Comparison of ENCODE assay signal across 30 mouse cellular contexts in genomic region chr9:123801527-123801926, GRCm38 (mm10). TPM values are rescaled to one million over a fixed set of nuclear protein-coding genes. Genes with fewer than 3 reads are reported as not detected.
DNase-seq lines count a peak whose midpoint lies in the region; ATAC-seq and TF ChIP-seq lines count a peak whose summit lies in the region.
"Had no signal": no experiment of that assay in that cellular context is flagged by ENCODE, and none has a peak within 500 bp of the region (broad histone marks: within the 10 kb centered on the region; RNA-seq: fewer than 3 reads in every experiment).

No protein-coding gene starts in this region.

- 96% methylated on average over 1 of the region's 1 CpGs for WGBS in midbrain, embryonic 15.5 days

- TF ChIP-seq RAD21 in MEL (IDR thresholded peaks at IDR 0.05; ENCODE audit: low read depth, low read length): no peak

- no peaks in the 10 kb centered on the region for H3K9me3 ChIP-seq in MEL (replicated peaks; ENCODE audit: insufficient read depth, low read length)
- H3K9me3 ChIP-seq in megakaryocyte, embryonic 14.5 days: no peaks in the 10 kb centered on the region
- H3K9me3 ChIP-seq in midbrain, embryonic 15.5 days: no peaks in the 10 kb centered on the region
- H3K9me3 ChIP-seq: embryonic facial prominence, embryonic 10.5 days; embryonic facial prominence, embryonic 13.5 days; forebrain, embryonic 12.5 days; forebrain, embryonic 15.5 days; heart, embryonic 12.5 days; heart, embryonic 15.5 days; hindbrain, embryonic 10.5 days; hindbrain, embryonic 13.5 days had no signal

- 0 out of 2 replicates have a peak, but pooled peaks have one; percentile 47 for ATAC-seq in common myeloid progenitor, adult 5-6 weeks (replicated peaks; ENCODE audit: low read depth, poor library complexity, severe bottlenecking)
- ATAC-seq in midbrain, embryonic 15.5 days (replicated peaks): no peak
- ATAC-seq: forebrain, embryonic 15.5 days; hindbrain, postnatal 0 days; inflammation-experienced regulatory T-cells, adult 6 months had no signal

- no peak for TF ChIP-seq EP300 in MEL (IDR thresholded peaks at IDR 0.05; ENCODE audit: low read depth in 1 of 2, low read length in 2 of 2)

- no peaks in the 10 kb centered on the region for H3K27me3 ChIP-seq in MEL (ENCODE audit: control insufficient read depth in 1 of 2, insufficient read depth in 2 of 2, low read length in 2 of 2)
- H3K27me3 ChIP-seq in megakaryocyte, embryonic 14.5 days (replicated peaks): no peaks in the 10 kb centered on the region
- H3K27me3 ChIP-seq in midbrain, embryonic 15.5 days (replicated peaks): no peaks in the 10 kb centered on the region
- H3K27me3 ChIP-seq: embryonic facial prominence, embryonic 13.5 days; forebrain, embryonic 12.5 days; forebrain, embryonic 15.5 days; heart, embryonic 12.5 days; heart, embryonic 15.5 days; hindbrain, embryonic 13.5 days had no signal

- H3K4me3 ChIP-seq in MEL (ENCODE audit: control insufficient read depth in 1 of 2, insufficient read depth in 1 of 2, low read depth in 2 of 2, low read length in 2 of 2): no peak overlapping the region
- peak overlapping the region; percentile 28 for H3K4me3 ChIP-seq in megakaryocyte, embryonic 14.5 days (replicated peaks)
- no peak overlapping the region for H3K4me3 ChIP-seq in midbrain, embryonic 15.5 days
- H3K4me3 ChIP-seq: embryonic facial prominence, embryonic 10.5 days; embryonic facial prominence, embryonic 13.5 days; erythroblast, embryonic 14.5 days; forebrain, embryonic 12.5 days; forebrain, embryonic 15.5 days; heart, embryonic 12.5 days; heart, embryonic 15.5 days; hindbrain, embryonic 10.5 days; hindbrain, embryonic 13.5 days had no signal

- no peak overlapping the region for H3K4me2 ChIP-seq in midbrain, embryonic 15.5 days
- H3K4me2 ChIP-seq: embryonic facial prominence, embryonic 13.5 days; forebrain, embryonic 12.5 days; forebrain, embryonic 15.5 days; heart, embryonic 12.5 days; heart, embryonic 15.5 days; hindbrain, embryonic 13.5 days had no signal

- no peak overlapping the region for H3K9ac ChIP-seq in MEL (ENCODE audit: control insufficient read depth, low read depth, low read length, poor library complexity, severe bottlenecking)
- no peak overlapping the region for H3K9ac ChIP-seq in midbrain, embryonic 15.5 days
- H3K9ac ChIP-seq: embryonic facial prominence, embryonic 13.5 days; forebrain, embryonic 12.5 days; forebrain, embryonic 15.5 days; heart, embryonic 12.5 days; heart, embryonic 15.5 days; hindbrain, embryonic 13.5 days had no signal

- peak; percentile 36 for DNase-seq in MEL (ENCODE audit: low read depth, low spot score)
- DNase-seq in ovary, adult 18-20 months (ENCODE audit: low spot score): no peak
- no peak for DNase-seq in right cerebral cortex, adult 18-20 months
- DNase-seq: adrenal gland, adult 2 months; adrenal gland, postnatal 14 days; cerebellum, adult 11 months; cerebellum, adult 2 months; cerebellum, adult 9-11 months; cerebellum, postnatal 25 days; embryo, embryonic 11 days; gastrocnemius, postnatal 25 days; heart, postnatal 10 days; heart, postnatal 36 days had no signal

- TF ChIP-seq CTCF in MEL (IDR thresholded peaks at IDR 0.05 in 2 of 3, conservative IDR thresholded peaks at IDR 0.05 in 1 of 3; ENCODE audit: control insufficient read depth in 1 of 3, insufficient read depth in 1 of 3, low read depth in 2 of 3, low read length in 3 of 3, poor library complexity in 1 of 3, severe bottlenecking in 1 of 3): no peak

- no peaks in the 10 kb centered on the region for H3K79me2 ChIP-seq in MEL (ENCODE audit: control insufficient read depth, insufficient read depth, low read length, poor library complexity)

- no peak for TF ChIP-seq POLR2A in MEL (IDR thresholded peaks at IDR 0.05; ENCODE audit: control insufficient read depth in 1 of 2, insufficient read depth in 1 of 2, low read depth in 1 of 2, low read length in 2 of 2, poor library complexity in 1 of 2)

- no peak overlapping the region for H3K27ac ChIP-seq in MEL (ENCODE audit: control insufficient read depth, low read depth, low read length)
- no peak overlapping the region for H3K27ac ChIP-seq in midbrain, embryonic 15.5 days
- H3K27ac ChIP-seq: embryonic facial prominence, embryonic 10.5 days; embryonic facial prominence, embryonic 13.5 days; forebrain, embryonic 12.5 days; forebrain, embryonic 15.5 days; heart, embryonic 15.5 days; hindbrain, embryonic 10.5 days; hindbrain, embryonic 13.5 days; hindbrain, postnatal 0 days had no signal

- H3K4me1 ChIP-seq in MEL (ENCODE audit: control insufficient read depth in 1 of 2, insufficient read depth in 2 of 2, low read length in 2 of 2): peaks cover 0 to 5% of the 10 kb centered on the region in 2 experiments; a peak in 3 of 4 replicates
- peaks cover 28% of the 10 kb centered on the region for H3K4me1 ChIP-seq in megakaryocyte, embryonic 14.5 days
- H3K4me1 ChIP-seq in midbrain, embryonic 15.5 days: no peaks in the 10 kb centered on the region
- H3K4me1 ChIP-seq: embryonic facial prominence, embryonic 10.5 days; embryonic facial prominence, embryonic 13.5 days; forebrain, embryonic 12.5 days; forebrain, embryonic 15.5 days; heart, embryonic 12.5 days; heart, embryonic 15.5 days; hindbrain, embryonic 10.5 days; hindbrain, embryonic 13.5 days had no signal

- peaks cover 1 to 4% of the 10 kb centered on the region in 2 experiments; a peak in 2 of 4 replicates for H3K36me3 ChIP-seq in MEL (ENCODE audit: control insufficient read depth in 1 of 2, insufficient read depth in 2 of 2, low read length in 2 of 2)
- H3K36me3 ChIP-seq in megakaryocyte, embryonic 14.5 days (replicated peaks; ENCODE audit: low read length): peaks cover 98% of the 10 kb centered on the region
- H3K36me3 ChIP-seq in midbrain, embryonic 15.5 days (replicated peaks): peaks cover 6% of the 10 kb centered on the region; the same call in 1 of the 2 replicates
- H3K36me3 ChIP-seq: forebrain, embryonic 15.5 days had no signal

TF ChIP-seq in MEL, 35 proteins besides CTCF, POLR2A, EP300 and RAD21:
- no peak for TF ChIP-seq BHLHE40 (IDR thresholded peaks at IDR 0.05; ENCODE audit: borderline replicate concordance, low read depth, low read length)
- TF ChIP-seq SMC3 (IDR thresholded peaks at IDR 0.05; ENCODE audit: low read depth, low read length): no peak
- TF ChIP-seq USF2 (IDR thresholded peaks at IDR 0.05; ENCODE audit: borderline replicate concordance in 1 of 2, insufficient read depth in 1 of 2, low read depth in 1 of 2, low read length in 2 of 2): no peak
- TF ChIP-seq MAZ (IDR thresholded peaks at IDR 0.05; ENCODE audit: low read depth, low read length): no peak
- TF ChIP-seq MEF2A (IDR thresholded peaks at IDR 0.05; ENCODE audit: extremely low read depth, insufficient replicate concordance, low read depth, low read length, poor library complexity, severe bottlenecking): no peak
- TF ChIP-seq MXI1 (IDR thresholded peaks at IDR 0.05; ENCODE audit: low read depth, low read length): no peak
- TF ChIP-seq MYB (IDR thresholded peaks at IDR 0.05; ENCODE audit: low read depth, low read length): no peak
- TF ChIP-seq ZC3H11A (IDR thresholded peaks at IDR 0.05; ENCODE audit: low read depth, low read length): no peak
- no peak for TF ChIP-seq POLR2AphosphoS5 (IDR thresholded peaks at IDR 0.05; ENCODE audit: borderline replicate concordance, low read depth, low read length)
- no peak for TF ChIP-seq GABPA (IDR thresholded peaks at IDR 0.05; ENCODE audit: low read depth, low read length)
- TF ChIP-seq ETS1 (IDR thresholded peaks at IDR 0.05; ENCODE audit: low read depth, low read length): no peak
- no peak for TF ChIP-seq USF1 (IDR thresholded peaks at IDR 0.05; ENCODE audit: low read depth, low read length)

RNA-seq across cellular contexts. Expression of gene Cxcr6, which starts 4.7 kb away (rescaled TPM):
- not detected in 2 replicates for total RNA-seq in MEL (2012; rRNA removed)
- under 1 TPM in 1 of 2 experiments, not detected in 1; 0.04 TPM for polyA plus RNA-seq in MEL (2012; ENCODE audit: insufficient read depth in 1 of 2, insufficient read length in 2 of 2, low read depth in 1 of 2, low replicate concordance in 2 of 2, missing spikeins in 1 of 2)
- total RNA-seq in common myeloid progenitor, adult 5-6 weeks (2017): 0.32 TPM in 1 of 2 replicates, not detected in the other
- polyA plus RNA-seq in megakaryocyte, embryonic 14.5 days (2012; ENCODE audit: insufficient read depth, low replicate concordance): not detected in 2 replicates
- polyA plus RNA-seq in midbrain, embryonic 15.5 days (2015; fragmentation: Nextera tagmentation; extraction: Ambion mirVana): 0.19 and 0.23 TPM in 2 replicates
- total RNA-seq: adrenal gland, postnatal 14 days; adrenal gland, postnatal 4 days; gastrocnemius, adult 8-10 months; gastrocnemius, postnatal 25 days; heart, postnatal 10 days; heart, postnatal 36 days; hindbrain, postnatal 0 days had no signal
- polyA plus RNA-seq: cortical plate, adult 2 months; erythroblast, embryonic 14.5 days; hindbrain, embryonic 10.5 days; hindbrain, postnatal 0 days had no signal

RNA-seq across cellular contexts. Expression of gene Fyco1, which starts 50.2 kb away (rescaled TPM):
- total RNA-seq in MEL (2012; rRNA removed): 1.2 and 1.6 TPM in 2 replicates
- 1 to 10 TPM in 1 of 2 experiments, not detected in 1; 2.7 TPM for polyA plus RNA-seq in MEL (2012; ENCODE audit: insufficient read depth in 1 of 2, insufficient read length in 2 of 2, low read depth in 1 of 2, low replicate concordance in 2 of 2, missing spikeins in 1 of 2)
- total RNA-seq in common myeloid progenitor, adult 5-6 weeks (2017): 13.6 and 17.0 TPM in 2 replicates
- 1.9 and 5.3 TPM in 2 replicates for polyA plus RNA-seq in megakaryocyte, embryonic 14.5 days (2012; ENCODE audit: insufficient read depth, low replicate concordance)
- 18.7 and 19.0 TPM in 2 replicates for polyA plus RNA-seq in midbrain, embryonic 15.5 days (2015; fragmentation: Nextera tagmentation; extraction: Ambion mirVana)
